Mouse (Mus musculus) brain, embryonic 14.5 days (tissue): ENCODE results near the gene Dnajc27.

ENCODE experiments used
- CTCF ChIP-seq: fragments of 200-500 bp; IDR thresholded peaks from 2 replicates; pipeline ENCODE4 v1.5.1; 2012; ENCODE audit warnings: inconsistent platforms, mild to moderate bottlenecking, moderate library complexity, borderline replicate concordance; ENCODE audit not compliant: insufficient read depth, insufficient read length; ENCODE audit errors: extremely low read depth
- POLR2A ChIP-seq: fragments of 200-500 bp; IDR thresholded peaks from 2 replicates; pipeline ENCODE4 v1.6.1; 2012; ENCODE audit warnings: mild to moderate bottlenecking, inconsistent platforms, borderline replicate concordance; ENCODE audit not compliant: poor library complexity, insufficient read depth, insufficient read length, severe bottlenecking; ENCODE audit errors: extremely low read depth

DNA sequence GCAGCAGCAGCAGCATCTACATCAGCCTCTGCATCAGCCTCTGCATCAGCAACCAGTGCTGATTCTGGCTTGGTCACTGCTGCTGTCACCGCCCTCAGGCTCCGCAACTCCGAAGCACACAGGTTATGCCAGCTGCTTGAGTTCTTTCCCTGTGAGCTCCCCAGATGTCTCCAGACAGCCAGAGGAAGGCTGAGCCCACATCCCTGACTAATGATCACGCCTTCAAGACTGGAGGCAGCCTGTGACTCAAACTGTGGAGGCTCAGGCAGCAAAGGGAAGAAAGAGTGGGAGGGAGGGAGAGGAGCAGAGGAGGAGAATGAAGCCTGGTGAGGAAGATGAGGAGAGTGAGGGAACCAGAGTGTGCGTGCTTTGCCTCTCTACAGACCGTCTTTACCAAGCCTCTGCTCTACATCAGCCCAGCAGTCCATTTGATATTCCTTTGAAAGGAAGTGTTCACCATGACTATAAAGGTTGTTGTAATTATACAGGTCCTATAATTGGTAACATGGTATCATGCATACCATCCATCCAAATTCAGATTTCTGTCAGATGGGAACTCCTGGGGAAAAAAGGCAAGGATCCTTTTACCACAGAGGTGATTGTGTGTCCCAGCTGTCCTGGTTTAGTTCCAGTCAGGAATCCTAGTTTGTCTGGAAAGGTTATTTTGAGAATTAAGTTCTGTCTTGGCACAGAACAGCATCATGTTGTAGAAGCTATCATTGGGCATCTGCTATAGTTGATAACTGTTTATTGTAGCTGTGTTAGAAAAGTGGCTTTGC, 15.5 kb upstream of the Dnajc27 start:
- TF ChIP-seq POLR2A (no peak), CTCF (no peak)
